Comparison of ENCODE assay signal across 19 mouse cellular contexts in genomic region chr5:37052846-37053245, GRCm38 (mm10). TPM values are rescaled to one million over a fixed set of nuclear protein-coding genes. Genes with fewer than 3 reads are reported as not detected.
A peak's percentile ranks its signal among the peaks of the same experiment; 100 is the strongest.
DNase-seq lines count a peak whose midpoint lies in the region; ATAC-seq lines count a peak whose summit lies in the region.
"Had no signal": no experiment of that assay in that cellular context is flagged by ENCODE, and none has a peak within 500 bp of the region (broad histone marks: within the 10 kb centered on the region; RNA-seq: fewer than 3 reads in every experiment).

No protein-coding gene starts in this region.

- no peak overlapping the region for H3K4me3 ChIP-seq in forebrain, embryonic 14.5 days (ENCODE audit: low read depth, low read length)
- H3K4me3 ChIP-seq in forebrain, embryonic 11.5 days (ENCODE audit: low read depth, low read length): no peak overlapping the region
- H3K4me3 ChIP-seq: embryonic facial prominence, embryonic 13.5 days; limb, embryonic 12.5 days; liver, embryonic 15.5 days; stomach, embryonic 15.5 days had no signal

- 0 out of 2 replicates have a peak overlapping the region, but pooled peaks have one; percentile 23 for H3K27ac ChIP-seq in forebrain, embryonic 14.5 days (ENCODE audit: low read depth, low read length)
- H3K27ac ChIP-seq in forebrain, embryonic 11.5 days (ENCODE audit: low read depth, low read length): no peak overlapping the region
- H3K27ac ChIP-seq: embryonic facial prominence, embryonic 13.5 days; hindbrain, embryonic 14.5 days; limb, embryonic 12.5 days; liver, embryonic 15.5 days; stomach, embryonic 15.5 days had no signal

- H3K36me3 ChIP-seq in forebrain, embryonic 14.5 days (ENCODE audit: control insufficient read depth, insufficient read depth, low read length): no peaks in the 10 kb centered on the region
- no peaks in the 10 kb centered on the region for H3K36me3 ChIP-seq in forebrain, embryonic 11.5 days (ENCODE audit: control insufficient read depth, insufficient read depth, low read length)
- H3K36me3 ChIP-seq: embryonic facial prominence, embryonic 13.5 days; limb, embryonic 12.5 days; liver, embryonic 15.5 days; stomach, embryonic 15.5 days had no signal

- no peaks in the 10 kb centered on the region for H3K4me1 ChIP-seq in forebrain, embryonic 14.5 days (ENCODE audit: control insufficient read depth, insufficient read depth, low read length)
- H3K4me1 ChIP-seq in forebrain, embryonic 11.5 days (replicated peaks; ENCODE audit: control insufficient read depth, insufficient read depth, low read length): 0 out of 2 replicates have a peak, but pooled peaks cover 3% of the 10 kb centered on the region
- H3K4me1 ChIP-seq: embryonic facial prominence, embryonic 13.5 days; limb, embryonic 12.5 days; stomach, embryonic 15.5 days had no signal

- 72% methylated on average over 5 of the region's 5 CpGs for WGBS in forebrain, embryonic 14.5 days
- 84% methylated on average over 5 of the region's 5 CpGs for WGBS in forebrain, embryonic 11.5 days

- no peaks in the 10 kb centered on the region for H3K9me3 ChIP-seq in forebrain, embryonic 14.5 days (replicated peaks; ENCODE audit: control insufficient read depth, low read length)
- no peaks in the 10 kb centered on the region for H3K9me3 ChIP-seq in forebrain, embryonic 11.5 days (ENCODE audit: control insufficient read depth, low read length)
- H3K9me3 ChIP-seq: embryonic facial prominence, embryonic 13.5 days; limb, embryonic 12.5 days; liver, embryonic 15.5 days; stomach, embryonic 15.5 days had no signal

- ATAC-seq in forebrain, embryonic 14.5 days: no peak
- no peak for ATAC-seq in forebrain, embryonic 11.5 days (replicated peaks; ENCODE audit: low FRiP score)

- H3K9ac ChIP-seq in forebrain, embryonic 14.5 days (ENCODE audit: low read length): no peak overlapping the region
- no peak overlapping the region for H3K9ac ChIP-seq in forebrain, embryonic 11.5 days (ENCODE audit: low read length)
- H3K9ac ChIP-seq: embryonic facial prominence, embryonic 13.5 days; hindbrain, embryonic 14.5 days; limb, embryonic 12.5 days; liver, embryonic 15.5 days; stomach, embryonic 15.5 days had no signal

- DNase-seq in forebrain, embryonic 14.5 days (ENCODE audit: low spot score): peak; percentile 45
- no peak for DNase-seq in forebrain, embryonic 11.5 days (ENCODE audit: low spot score)
- DNase-seq in layer of hippocampus, postnatal 10 days (ENCODE audit: low spot score in 2 of 2): peak; percentile 52 to 66
- DNase-seq in layer of hippocampus, postnatal 25 days (ENCODE audit: extremely low spot score in 1 of 2, low spot score in 1 of 2): no peak
- DNase-seq in NIH3T3 (ENCODE audit: low read depth): peak; percentile 56
- DNase-seq in cerebellum, adult 9-11 months: peak; percentile 67
- DNase-seq in kidney, postnatal 14 days: no peak
- DNase-seq in frontal cortex, adult 2 months (ENCODE audit: extremely low spot score in 1 of 2, low spot score in 1 of 2): no peak
- DNase-seq: adrenal gland, postnatal 25 days; heart, adult 18-20 months; kidney, adult 2 months; lung, postnatal 14 days; thymus, postnatal 36 days had no signal

- no peak overlapping the region for H3K4me2 ChIP-seq in forebrain, embryonic 14.5 days (ENCODE audit: low read length)
- no peak overlapping the region for H3K4me2 ChIP-seq in forebrain, embryonic 11.5 days (ENCODE audit: low read depth, low read length, severe bottlenecking)
- H3K4me2 ChIP-seq: embryonic facial prominence, embryonic 13.5 days; hindbrain, embryonic 14.5 days; limb, embryonic 12.5 days; liver, embryonic 15.5 days had no signal

- H3K27me3 ChIP-seq in forebrain, embryonic 14.5 days (replicated peaks; ENCODE audit: control insufficient read depth, insufficient read depth, low read length): no peaks in the 10 kb centered on the region
- H3K27me3 ChIP-seq in forebrain, embryonic 11.5 days (ENCODE audit: control insufficient read depth, insufficient read depth, low read length): no peaks in the 10 kb centered on the region
- H3K27me3 ChIP-seq: embryonic facial prominence, embryonic 13.5 days; limb, embryonic 12.5 days; liver, embryonic 15.5 days; stomach, embryonic 15.5 days had no signal

RNA-seq across cellular contexts. Expression of gene Gm1043, which starts 32.3 kb away (rescaled TPM):
- polyA plus RNA-seq in forebrain, embryonic 14.5 days (2014; fragmentation: Nextera tagmentation; extraction: Ambion mirVana): 1.1 and 1.5 TPM in 2 replicates
- 0.03 and 0.07 TPM in 2 replicates for polyA plus RNA-seq in forebrain, embryonic 11.5 days (2014; fragmentation: Nextera tagmentation; extraction: Ambion mirVana)
- 10 to 100 TPM; 16.5 to 18.4 TPM for total RNA-seq in layer of hippocampus, postnatal 10 days (2021)
- total RNA-seq in layer of hippocampus, postnatal 25 days (2021): 10 to 100 TPM; 21.4 to 28.8 TPM
- 13.7 and 15.6 TPM in 2 replicates for polyA plus RNA-seq in frontal cortex, adult 2 months (2012; rRNA removed)
- polyA plus RNA-seq: embryonic facial prominence, embryonic 13.5 days; heart, postnatal 0 days; limb, embryonic 12.5 days; liver, embryonic 15.5 days had no signal

Comparison
In these comparisons a context has a peak if more than half of its experiments do, and no peak if none do; other contexts are left out.
1. DNase-seq: peak in forebrain, embryonic 14.5 days (single experiment), layer of hippocampus, postnatal 10 days (2 of 2), NIH3T3 (single experiment) and cerebellum, adult 9-11 months (single experiment); none in forebrain, embryonic 11.5 days (single experiment), layer of hippocampus, postnatal 25 days (0 of 2), kidney, postnatal 14 days (single experiment) and frontal cortex, adult 2 months (0 of 2).